Mouse (Mus musculus) embryonic fibroblast, embryonic 13.5 days (primary cell): Measurements from ENCODE around the gene Chrm4.

Source experiments
- CTCF ChIP-seq: IDR thresholded peaks from 2 replicates; pipeline ENCODE4 v1.5.1; 2011; ENCODE audit warnings: mild to moderate bottlenecking, control low read depth, low read length, moderate library complexity, borderline replicate concordance; ENCODE audit not compliant: insufficient read depth
- POLR2A ChIP-seq: IDR thresholded peaks from 2 replicates; pipeline ENCODE4 v1.6.1; 2011; ENCODE audit warnings: low read depth, mild to moderate bottlenecking, control low read depth, low read length, moderate library complexity

GRCm38 (mm10) chr2:91964610-91965204 lies 37.7 kb downstream of the Chrm4 start:
- TF ChIP-seq CTCF, result no peak
- no peak for TF ChIP-seq POLR2A
